Mouse (Mus musculus): Measurements from ENCODE around the gene Psrc1. TPM values are rescaled to one million over a fixed set of nuclear protein-coding genes. Genes with fewer than 3 reads are reported as not detected.

Gene Psrc1
- total RNA-seq, 2 experiments from 2014 or later: 6.7 to 8.8 TPM

DNA sequence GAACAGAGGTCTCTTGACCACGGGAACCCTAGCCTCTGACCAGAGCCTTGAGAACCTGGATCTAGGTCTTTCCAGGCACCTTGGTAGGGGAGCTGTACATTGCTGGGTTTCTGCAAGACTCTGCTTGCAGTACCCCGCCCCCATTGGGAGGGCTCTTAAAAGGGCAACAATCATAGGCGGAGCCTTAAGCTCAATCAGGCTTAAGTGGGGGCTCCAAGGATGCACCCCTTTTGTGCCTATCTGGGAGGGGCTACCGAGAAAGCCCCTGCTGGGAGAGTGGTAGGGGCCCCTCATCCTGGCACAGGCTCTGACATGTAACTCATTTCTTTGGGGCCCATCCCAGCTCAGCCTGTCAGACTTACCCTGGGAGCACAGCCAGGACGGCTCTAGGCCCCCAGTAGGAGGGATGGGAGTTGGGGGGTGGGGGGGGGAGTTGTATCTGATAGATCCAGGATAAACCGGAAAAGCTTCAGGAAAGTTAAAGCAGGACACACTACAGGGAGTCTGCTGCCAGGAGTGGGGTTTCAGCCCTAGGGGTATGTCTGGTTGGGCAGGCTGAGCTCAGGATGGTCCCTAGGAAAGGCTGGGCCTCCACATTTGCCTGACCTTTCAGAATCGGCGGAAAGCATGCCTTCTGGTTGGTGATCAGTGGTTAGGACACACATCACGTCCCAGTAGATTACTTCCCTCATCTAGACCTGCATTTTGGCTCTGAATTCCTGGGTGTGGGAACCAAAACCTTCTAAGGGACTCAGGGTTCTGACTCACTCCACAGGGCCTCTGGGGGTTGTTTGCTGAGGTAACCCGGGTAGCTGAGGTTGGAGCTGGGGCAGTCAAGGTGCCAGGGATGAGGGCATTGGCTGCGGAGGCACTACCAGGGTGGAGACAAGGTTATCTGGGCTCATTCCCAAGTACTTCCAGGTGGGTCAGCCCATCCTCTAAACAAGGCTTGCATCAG is 40.5 kb downstream of the Psrc1 start:
- DNase-seq: peak; percentile 39

DNA sequence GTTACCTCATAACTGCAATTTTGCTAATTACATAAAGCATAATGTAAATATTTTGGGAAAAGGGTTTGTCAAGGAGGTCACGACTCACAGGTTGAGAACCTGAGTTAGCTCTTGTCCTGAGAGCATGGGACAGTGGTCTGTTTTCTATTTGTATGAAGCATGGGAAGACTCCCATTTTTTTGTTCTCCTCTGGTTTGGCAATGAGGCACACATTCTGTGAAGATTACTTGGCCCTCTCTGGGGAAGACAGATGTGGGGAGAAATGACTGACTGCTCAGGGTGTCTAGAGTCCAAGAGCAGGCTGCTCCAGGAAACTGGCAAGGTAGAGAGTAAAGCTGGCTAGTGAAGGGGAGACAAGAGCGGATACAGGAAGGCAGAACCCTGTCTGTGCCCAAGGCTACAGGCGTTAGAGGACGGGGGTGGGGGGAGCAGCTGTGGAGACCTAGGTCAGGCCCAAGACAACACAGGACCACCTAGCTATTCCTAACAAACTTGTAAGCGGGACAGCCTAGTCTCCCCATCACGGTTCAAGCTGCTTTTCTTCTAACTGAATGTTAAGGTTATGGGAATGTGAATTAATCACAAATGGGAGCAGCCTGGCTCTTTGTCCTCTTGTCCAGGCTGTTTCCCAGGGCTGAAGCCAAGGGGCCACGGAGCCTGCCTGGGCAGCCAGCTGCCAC is 41.4 kb downstream of the Psrc1 start:
- DNase-seq: no peak

DNA sequence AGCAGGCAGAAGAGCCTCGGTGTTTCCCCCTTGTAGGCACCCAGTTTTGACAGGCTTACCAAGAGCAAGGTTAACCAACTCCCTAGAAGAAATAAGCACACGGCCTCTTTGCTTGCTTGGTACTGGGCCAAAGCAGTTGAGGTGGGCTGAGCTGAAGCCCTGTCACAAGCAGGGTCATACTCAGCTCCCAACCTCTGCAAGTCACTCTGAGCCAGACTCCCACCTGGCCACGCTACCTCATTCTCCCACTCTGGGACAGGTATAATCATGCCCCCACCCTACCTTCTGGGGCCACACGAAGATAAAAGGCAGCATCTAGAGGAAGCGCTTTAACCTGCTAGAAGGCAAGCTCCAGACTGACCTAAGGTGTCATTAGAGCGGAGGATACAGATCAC is 42.0 kb downstream of the Psrc1 start:
- no peak for DNase-seq

DNA sequence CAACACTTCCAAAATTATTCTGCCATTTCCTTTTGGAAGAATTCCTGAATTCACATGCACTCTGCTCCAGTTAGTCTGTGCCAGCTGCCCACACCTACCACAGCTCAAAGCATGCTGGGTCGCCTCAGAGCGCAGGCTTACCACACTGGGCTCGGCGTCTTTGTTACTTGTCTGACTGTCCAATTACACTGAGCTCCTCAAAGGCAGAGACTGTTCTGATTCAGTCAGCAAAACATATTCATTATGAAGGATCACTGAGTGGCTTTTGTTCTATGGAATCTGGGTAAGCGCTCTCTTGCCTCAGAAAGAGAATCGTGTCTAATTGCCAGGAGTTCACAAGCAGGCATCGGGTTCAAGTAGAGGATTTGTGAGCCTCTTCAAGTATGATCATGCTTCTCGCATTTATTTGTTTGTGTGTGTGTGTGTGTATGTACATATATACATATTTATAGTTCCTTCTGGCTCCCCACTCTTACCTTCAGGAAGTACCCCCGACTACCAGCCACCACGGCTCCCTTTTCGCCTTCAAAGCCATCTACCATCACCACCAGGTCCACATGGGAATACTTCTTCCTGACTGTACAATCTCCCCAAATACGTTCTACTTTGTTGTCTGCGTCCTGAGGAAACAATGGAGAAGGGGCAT is 49.0 kb downstream of the Psrc1 start:
- DNase-seq: no peak

DNA sequence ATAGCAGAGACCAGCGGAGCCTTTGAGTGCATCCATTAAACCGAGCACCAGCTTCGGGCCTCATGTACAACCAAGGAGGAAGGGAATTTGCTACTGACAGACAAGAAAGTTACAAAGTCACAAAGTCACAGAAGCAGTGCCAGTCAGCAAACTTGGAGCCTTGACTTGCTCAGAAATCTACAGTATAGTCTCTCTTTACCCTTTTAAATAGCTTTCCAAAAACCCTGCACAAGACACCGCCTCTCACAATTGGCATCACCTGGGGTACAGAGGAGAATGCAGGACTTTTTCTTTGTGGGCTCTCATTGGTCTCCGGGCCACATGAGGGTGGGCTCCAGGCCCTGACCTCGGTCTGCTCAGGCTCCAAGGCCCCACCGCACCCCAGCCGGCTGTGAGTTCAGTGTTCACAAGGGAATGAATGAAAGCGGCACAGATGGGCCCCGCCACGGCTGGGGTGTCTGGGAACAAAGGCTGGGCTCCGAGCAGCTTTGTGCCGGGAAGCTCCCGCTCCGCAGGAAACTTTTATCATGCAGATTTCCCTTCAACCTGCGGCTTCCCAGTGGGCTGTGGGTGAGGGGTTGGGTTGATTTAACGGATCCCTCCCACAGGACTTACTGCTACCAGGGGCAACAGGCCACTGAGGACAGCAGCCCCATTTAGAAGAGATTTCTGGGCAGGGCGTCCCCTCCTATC is 49.7 kb downstream of the Psrc1 start:
- DNase-seq: no peak

DNA sequence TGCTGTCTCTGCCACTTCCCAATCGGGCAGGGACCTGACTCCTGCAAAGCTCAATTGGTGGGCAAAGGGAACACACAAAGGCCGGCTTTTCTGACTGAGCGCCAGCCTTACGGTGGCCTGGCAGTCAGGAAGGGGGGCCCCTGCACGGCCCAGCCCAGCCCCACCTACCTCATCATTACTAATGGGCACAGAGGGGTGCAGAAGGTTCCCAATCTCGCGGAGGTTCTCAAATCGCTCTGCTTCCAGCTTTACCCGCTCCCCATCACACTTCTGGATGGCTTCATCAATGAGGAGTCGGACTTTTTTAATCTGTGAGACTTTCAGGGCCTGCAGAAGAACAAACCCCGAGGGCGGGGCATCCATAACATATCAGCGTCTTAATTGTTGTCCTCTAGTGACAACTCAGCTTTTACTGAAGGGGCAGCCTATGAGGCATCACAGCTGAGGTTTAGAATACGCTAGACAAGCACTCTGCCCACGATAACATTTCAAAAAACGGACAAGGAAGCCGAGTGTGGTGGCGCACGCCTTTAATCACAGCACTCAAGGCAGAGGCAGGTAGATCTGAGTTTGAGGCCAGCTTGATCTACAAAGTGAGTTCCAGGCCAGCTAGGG is 50.3 kb downstream of the Psrc1 start:
- DNase-seq: no peak

DNA sequence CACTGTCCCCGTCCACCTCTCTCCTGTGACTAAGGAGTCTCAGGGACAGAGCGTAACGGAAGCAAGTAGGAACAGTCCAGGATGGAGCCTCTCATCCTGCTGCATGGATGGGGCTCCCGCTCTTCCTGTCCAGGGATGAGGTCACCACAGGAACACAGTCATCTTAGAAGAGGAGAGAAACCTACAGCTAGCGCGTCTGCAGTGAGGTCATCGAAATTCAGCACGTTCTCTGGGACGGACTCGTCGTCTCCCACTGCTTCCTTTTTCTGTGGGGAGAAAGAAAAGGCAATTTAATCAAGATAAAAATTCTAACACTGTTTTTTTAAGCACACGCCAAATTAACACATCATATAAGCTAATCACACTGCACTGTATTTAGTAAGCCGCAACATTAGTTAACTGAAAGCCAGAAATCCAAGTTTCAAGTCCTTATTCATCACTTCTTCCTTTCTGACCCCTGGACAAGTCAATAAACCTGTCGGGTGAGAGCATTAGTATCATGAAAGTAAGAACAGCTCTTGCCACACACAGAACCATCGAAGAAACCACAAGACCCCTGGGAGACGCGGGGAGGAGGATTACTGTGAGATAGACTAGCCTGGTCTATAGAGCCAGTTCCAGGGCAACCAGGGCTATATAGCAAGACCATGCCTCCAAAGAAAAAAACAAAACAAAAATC is 52.2 kb downstream of the Psrc1 start:
- DNase-seq: peak; percentile 27

DNA sequence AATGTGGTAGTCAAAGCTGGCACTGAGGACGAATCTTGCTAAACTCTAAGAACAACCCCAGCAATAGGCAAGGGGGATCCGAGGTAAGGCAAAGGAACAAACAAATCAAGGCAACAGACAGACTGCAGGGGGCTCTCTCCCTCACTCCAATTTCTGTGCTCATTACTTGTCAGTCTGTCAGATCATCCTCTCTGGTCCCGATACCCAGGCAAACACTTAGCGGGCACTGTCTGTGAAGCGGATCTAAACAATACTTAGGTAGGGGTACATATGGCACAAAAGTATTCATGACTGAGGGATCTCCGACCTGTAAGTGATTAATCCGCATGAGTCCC is 52.7 kb downstream of the Psrc1 start:
- DNase-seq: no peak

Other genes with a start within 250 kb of the Psrc1 start
- gene Gnai3, start 237.7 kb upstream of the Psrc1 start, total RNA-seq (2021): 10 to 100 TPM; 41.6 to 41.8 TPM
- not detected for gene Gpr61, start 229.0 kb upstream of the Psrc1 start, total RNA-seq (2021)
- 1 to 10 TPM; 7.1 to 8.1 TPM for gene Amigo1, start 197.5 kb upstream of the Psrc1 start, total RNA-seq (2021)
- gene Cyb561d1, start 182.6 kb upstream of the Psrc1 start, total RNA-seq (2021): 1 to 10 TPM; 4.9 to 5.4 TPM
- gene Atxn7l2, start 172.9 kb upstream of the Psrc1 start, total RNA-seq (2021): 1 to 10 TPM; 6.9 to 7.7 TPM
- gene Sypl2, start 157.2 kb upstream of the Psrc1 start, total RNA-seq (2021): 1 to 10 TPM; 2.6 to 4.1 TPM
- 10 to 100 TPM; 77.4 to 81.8 TPM for gene Psma5, start 126.9 kb upstream of the Psrc1 start, total RNA-seq (2021)
- gene Sort1, start 99.8 kb upstream of the Psrc1 start, total RNA-seq (2021): 10 to 100 TPM; 28.9 to 32.3 TPM
- gene Mybphl, start 18.9 kb upstream of the Psrc1 start, total RNA-seq (2021): 10 to 100 TPM; 44.7 to 57.2 TPM
- 1 to 10 TPM; 9.0 to 9.5 TPM for gene Celsr2, start 31.7 kb downstream of the Psrc1 start, total RNA-seq (2021)
- gene Sars, start 61.4 kb downstream of the Psrc1 start, total RNA-seq (2021): 10 to 100 TPM; 88.2 to 90.6 TPM
- not detected for gene 1700013F07Rik, start 150.3 kb downstream of the Psrc1 start, total RNA-seq (2021)
- gene 5330417C22Rik, start 152.7 kb downstream of the Psrc1 start, total RNA-seq (2021): under 1 TPM; 0.21 to 0.29 TPM
- gene Tmem167b, start 178.6 kb downstream of the Psrc1 start, total RNA-seq (2021): 10 to 100 TPM; 32.4 to 34.7 TPM
- gene Taf13, start 187.9 kb downstream of the Psrc1 start, total RNA-seq (2021): 10 to 100 TPM; 15.1 to 17.0 TPM
- gene Wdr47, start 207.4 kb downstream of the Psrc1 start, total RNA-seq (2021): 1 to 10 TPM; 9.1 to 9.2 TPM

Measured in heart, postnatal 4 days (tissue).